Mouse (Mus musculus) spleen, adult 2 months (tissue): ENCODE results near the gene Ddx50.

Source experiments
- CTCF ChIP-seq: fragments of 200-500 bp; IDR thresholded peaks from 2 replicates; pipeline ENCODE4 v1.5.1; 2011; ENCODE audit warnings: mild to moderate bottlenecking, inconsistent platforms; ENCODE audit not compliant: insufficient read depth, insufficient read length, insufficient replicate concordance; ENCODE audit errors: extremely low read depth
- POLR2A ChIP-seq: fragments of 200-500 bp; IDR thresholded peaks from 2 replicates; pipeline ENCODE4 v1.6.1; 2011; ENCODE audit warnings: low read depth, low read length, inconsistent platforms

GRCm38 (mm10) chr10:62679833-62680232, 28.8 kb upstream of the Ddx50 start:
- TF ChIP-seq CTCF (no peak), POLR2A (no peak)
